Mouse (Mus musculus): Measurements from ENCODE around the gene Crtac1. TPM values are rescaled to one million over a fixed set of nuclear protein-coding genes. Genes with fewer than 3 reads are reported as not detected.
A peak's percentile ranks its signal among the peaks of the same experiment; 100 is the strongest.

Crtac1 gene
- polyA plus RNA-seq, 1 experiment from 2014 or later = 1.7 TPM

- no peak overlapping the region for H3K4me3 ChIP-seq (ENCODE audit: low read depth, low read length)
- 91% methylated on average over 16 of the region's 16 CpGs for WGBS
- ATAC-seq (ENCODE audit: insufficient number of reproducible peaks, low FRiP score, low TSS enrichment, low read depth) (no peak), DNase-seq (ENCODE audit: low spot score) (no peak)
- no peak overlapping the region for H3K27ac ChIP-seq (replicated peaks; ENCODE audit: low read depth, low read length)
- no peak overlapping the region for H3K9ac ChIP-seq (ENCODE audit: low read length)
- H3K4me2 ChIP-seq (ENCODE audit: low read depth, severe bottlenecking) = no peak overlapping the region
- no peaks in the 10 kb centered on the region for H3K36me3 ChIP-seq (ENCODE audit: control insufficient read depth, insufficient read depth, low read length)
- no peaks in the 10 kb centered on the region for H3K9me3 ChIP-seq (ENCODE audit: control insufficient read depth, low read length)
- no peaks in the 10 kb centered on the region for H3K27me3 ChIP-seq (ENCODE audit: control insufficient read depth, insufficient read depth, low read length)
- 0 out of 2 replicates have a peak, but pooled peaks cover 3% of the 10 kb centered on the region for H3K4me1 ChIP-seq (ENCODE audit: control insufficient read depth, insufficient read depth, low read length)
Measured at GRCm38 (mm10) chr19:42355476-42355875, 76.1 kb downstream of the Crtac1 start.

- Histone ChIP-seq H3K4me1 (ENCODE audit: control insufficient read depth, insufficient read depth, low read length) (no peaks in the 10 kb centered on the region), H3K9me3 (ENCODE audit: control insufficient read depth, low read length) (no peaks in the 10 kb centered on the region), H3K4me2 (ENCODE audit: low read depth, severe bottlenecking) (no peak overlapping the region), H3K4me3 (ENCODE audit: low read depth, low read length) (no peak overlapping the region), H3K27ac (replicated peaks; ENCODE audit: low read depth, low read length) (no peak overlapping the region), H3K9ac (ENCODE audit: low read length) (no peak overlapping the region), H3K27me3 (ENCODE audit: control insufficient read depth, insufficient read depth, low read length) (no peaks in the 10 kb centered on the region), H3K36me3 (ENCODE audit: control insufficient read depth, insufficient read depth, low read length) (no peaks in the 10 kb centered on the region)
- DNase-seq (ENCODE audit: low spot score) = peak; percentile 60
- 47% methylated on average over 6 of the region's 6 CpGs for WGBS
- no peak for ATAC-seq (ENCODE audit: insufficient number of reproducible peaks, low FRiP score, low TSS enrichment, low read depth)
Measured at GRCm38 (mm10) chr19:42341183-42341582, 90.4 kb downstream of the Crtac1 start.

GRCm38 (mm10) chr19:42332081-42332736, 99.4 kb downstream of the Crtac1 start:
- Histone ChIP-seq H3K4me3 (ENCODE audit: low read depth, low read length) (no peak overlapping the region), H3K27me3 (ENCODE audit: control insufficient read depth, insufficient read depth, low read length) (no peaks in the 10 kb centered on the region), H3K9ac (ENCODE audit: low read length) (no peak overlapping the region), H3K27ac (replicated peaks; ENCODE audit: low read depth, low read length) (no peak overlapping the region), H3K4me1 (ENCODE audit: control insufficient read depth, insufficient read depth, low read length) (no peaks in the 10 kb centered on the region), H3K4me2 (ENCODE audit: low read depth, severe bottlenecking) (no peak overlapping the region), H3K36me3 (ENCODE audit: control insufficient read depth, insufficient read depth, low read length) (no peaks in the 10 kb centered on the region), H3K9me3 (ENCODE audit: control insufficient read depth, low read length) (no peaks in the 10 kb centered on the region)
- DNase-seq (ENCODE audit: low spot score) = no peak
- no peak for ATAC-seq (ENCODE audit: insufficient number of reproducible peaks, low FRiP score, low TSS enrichment, low read depth)
- 55% methylated on average over 9 of the region's 9 CpGs for WGBS

GRCm38 (mm10) chr19:42331446-42331845, 100.1 kb downstream of the Crtac1 start:
- H3K27me3 ChIP-seq (ENCODE audit: control insufficient read depth, insufficient read depth, low read length) = no peaks in the 10 kb centered on the region
- no peak overlapping the region for H3K27ac ChIP-seq (replicated peaks; ENCODE audit: low read depth, low read length)
- no peaks in the 10 kb centered on the region for H3K36me3 ChIP-seq (ENCODE audit: control insufficient read depth, insufficient read depth, low read length)
- H3K4me1 ChIP-seq (ENCODE audit: control insufficient read depth, insufficient read depth, low read length) = no peaks in the 10 kb centered on the region
- no peak for ATAC-seq (ENCODE audit: insufficient number of reproducible peaks, low FRiP score, low TSS enrichment, low read depth)
- no peak for DNase-seq (ENCODE audit: low spot score)
- no peak overlapping the region for H3K4me2 ChIP-seq (ENCODE audit: low read depth, severe bottlenecking)
- WGBS = 90% methylated on average over 7 of the region's 7 CpGs
- H3K4me3 ChIP-seq (ENCODE audit: low read depth, low read length) = no peak overlapping the region
- no peaks in the 10 kb centered on the region for H3K9me3 ChIP-seq (ENCODE audit: control insufficient read depth, low read length)
- no peak overlapping the region for H3K9ac ChIP-seq (ENCODE audit: low read length)

- Histone ChIP-seq H3K4me3 (ENCODE audit: low read depth, low read length) (no peak overlapping the region), H3K9ac (ENCODE audit: low read length) (no peak overlapping the region), H3K36me3 (ENCODE audit: control insufficient read depth, insufficient read depth, low read length) (no peaks in the 10 kb centered on the region), H3K4me2 (ENCODE audit: low read depth, severe bottlenecking) (no peak overlapping the region), H3K27me3 (ENCODE audit: control insufficient read depth, insufficient read depth, low read length) (no peaks in the 10 kb centered on the region), H3K9me3 (ENCODE audit: control insufficient read depth, low read length) (no peaks in the 10 kb centered on the region), H3K27ac (replicated peaks; ENCODE audit: low read depth, low read length) (no peak overlapping the region), H3K4me1 (ENCODE audit: control insufficient read depth, insufficient read depth, low read length) (no peaks in the 10 kb centered on the region)
- DNase-seq (ENCODE audit: low spot score) (no peak), ATAC-seq (ENCODE audit: insufficient number of reproducible peaks, low FRiP score, low TSS enrichment, low read depth) (no peak)
- 81% methylated on average over 9 of the region's 9 CpGs for WGBS
Measured at GRCm38 (mm10) chr19:42328160-42328559, 103.4 kb downstream of the Crtac1 start.

- Histone ChIP-seq H3K9me3 (ENCODE audit: control insufficient read depth, low read length) (no peaks in the 10 kb centered on the region), H3K36me3 (ENCODE audit: control insufficient read depth, insufficient read depth, low read length) (no peaks in the 10 kb centered on the region), H3K4me3 (ENCODE audit: low read depth, low read length) (no peak overlapping the region), H3K9ac (ENCODE audit: low read length) (no peak overlapping the region), H3K27ac (replicated peaks; ENCODE audit: low read depth, low read length) (no peak overlapping the region), H3K4me1 (ENCODE audit: control insufficient read depth, insufficient read depth, low read length) (no peaks in the 10 kb centered on the region), H3K4me2 (ENCODE audit: low read depth, severe bottlenecking) (no peak overlapping the region), H3K27me3 (ENCODE audit: control insufficient read depth, insufficient read depth, low read length) (no peaks in the 10 kb centered on the region)
- no peak for ATAC-seq (ENCODE audit: insufficient number of reproducible peaks, low FRiP score, low TSS enrichment, low read depth)
- 5% methylated on average over 11 of the region's 11 CpGs for WGBS
- peak; percentile 89 for DNase-seq (ENCODE audit: low spot score)
Measured at GRCm38 (mm10) chr19:42325894-42326293, 105.7 kb downstream of the Crtac1 start.

- no peak overlapping the region for H3K27ac ChIP-seq (replicated peaks; ENCODE audit: low read depth, low read length)
- no peaks in the 10 kb centered on the region for H3K27me3 ChIP-seq (ENCODE audit: control insufficient read depth, insufficient read depth, low read length)
- H3K4me3 ChIP-seq (ENCODE audit: low read depth, low read length) = no peak overlapping the region
- WGBS = 61% methylated on average over 12 of the region's 12 CpGs
- H3K36me3 ChIP-seq (ENCODE audit: control insufficient read depth, insufficient read depth, low read length) = no peaks in the 10 kb centered on the region
- no peak for ATAC-seq (ENCODE audit: insufficient number of reproducible peaks, low FRiP score, low TSS enrichment, low read depth)
- H3K9ac ChIP-seq (ENCODE audit: low read length) = no peak overlapping the region
- no peaks in the 10 kb centered on the region for H3K4me1 ChIP-seq (ENCODE audit: control insufficient read depth, insufficient read depth, low read length)
- DNase-seq (ENCODE audit: low spot score) = no peak
- no peaks in the 10 kb centered on the region for H3K9me3 ChIP-seq (ENCODE audit: control insufficient read depth, low read length)
- no peak overlapping the region for H3K4me2 ChIP-seq (ENCODE audit: low read depth, severe bottlenecking)
Measured at GRCm38 (mm10) chr19:42322357-42323090, 109.1 kb downstream of the Crtac1 start.

GRCm38 (mm10) chr19:42321936-42322335, 109.6 kb downstream of the Crtac1 start:
- H3K9me3 ChIP-seq (ENCODE audit: control insufficient read depth, low read length) = no peaks in the 10 kb centered on the region
- DNase-seq (ENCODE audit: low spot score) = no peak
- H3K27me3 ChIP-seq (ENCODE audit: control insufficient read depth, insufficient read depth, low read length) = no peaks in the 10 kb centered on the region
- no peak overlapping the region for H3K27ac ChIP-seq (replicated peaks; ENCODE audit: low read depth, low read length)
- ATAC-seq (ENCODE audit: insufficient number of reproducible peaks, low FRiP score, low TSS enrichment, low read depth) = no peak
- no peaks in the 10 kb centered on the region for H3K36me3 ChIP-seq (ENCODE audit: control insufficient read depth, insufficient read depth, low read length)
- H3K4me2 ChIP-seq (ENCODE audit: low read depth, severe bottlenecking) = no peak overlapping the region
- no peaks in the 10 kb centered on the region for H3K4me1 ChIP-seq (ENCODE audit: control insufficient read depth, insufficient read depth, low read length)
- 63% methylated on average over 5 of the region's 5 CpGs for WGBS
- no peak overlapping the region for H3K9ac ChIP-seq (ENCODE audit: low read length)
- H3K4me3 ChIP-seq (ENCODE audit: low read depth, low read length) = no peak overlapping the region
